Mouse (Mus musculus): ENCODE results near the gene Atp6ap2. TPM values are rescaled to one million over a fixed set of nuclear protein-coding genes. Genes with fewer than 3 reads are reported as not detected.
"Not testable (repeated sequence)": the region's sequence is repeated elsewhere in the genome, so short reads cannot be mapped to it uniquely, and the experiment has no call there.

Gene Atp6ap2
- polyA plus RNA-seq, 1 experiment from 2014 or later: 94.3 TPM

- no peak for ATAC-seq (ENCODE audit: insufficient read depth, low FRiP score, low TSS enrichment)
These were observed 4.4 kb downstream of the Atp6ap2 start for GRCm38 (mm10) chrX:12592011-12592410.

GRCm38 (mm10) chrX:12593824-12594223 is 6.2 kb downstream of the Atp6ap2 start:
- Histone ChIP-seq H3K36me3 (ENCODE audit: control insufficient read depth, insufficient read depth, low read length) (no peaks in the 10 kb centered on the region), H3K4me3 (ENCODE audit: low read depth, low read length) (no peak overlapping the region), H3K4me2 (ENCODE audit: low read depth) (no peak overlapping the region), H3K27me3 (ENCODE audit: control insufficient read depth, insufficient read depth, low read length) (no peaks in the 10 kb centered on the region), H3K9ac (ENCODE audit: low read length) (no peak overlapping the region), H3K27ac (ENCODE audit: low read depth, low read length) (no peak overlapping the region), H3K9me3 (ENCODE audit: control insufficient read depth, low read length) (no peaks in the 10 kb centered on the region), H3K4me1 (ENCODE audit: control insufficient read depth, insufficient read depth, low read length) (no peaks in the 10 kb centered on the region)
- 75% methylated on average over 5 of the region's 5 CpGs for WGBS
- no peak for ATAC-seq (ENCODE audit: insufficient read depth, low FRiP score, low TSS enrichment)
- DNase-seq (ENCODE audit: low spot score): no peak

More at GRCm38 (mm10) chrX:12592011-12592410, 4.4 kb downstream of the Atp6ap2 start:
- Histone ChIP-seq H3K9ac (ENCODE audit: low read length) (no peak overlapping the region), H3K4me3 (ENCODE audit: low read depth, low read length) (no peak overlapping the region), H3K4me2 (ENCODE audit: low read depth) (no peak overlapping the region), H3K9me3 (ENCODE audit: control insufficient read depth, low read length) (no peaks in the 10 kb centered on the region), H3K27me3 (ENCODE audit: control insufficient read depth, insufficient read depth, low read length) (no peaks in the 10 kb centered on the region), H3K36me3 (ENCODE audit: control insufficient read depth, insufficient read depth, low read length) (no peaks in the 10 kb centered on the region), H3K4me1 (ENCODE audit: control insufficient read depth, insufficient read depth, low read length) (no peaks in the 10 kb centered on the region), H3K27ac (ENCODE audit: low read depth, low read length) (no peak overlapping the region)
- no peak for DNase-seq (ENCODE audit: low spot score)
- WGBS: 83% methylated on average over 5 of the region's 5 CpGs

GRCm38 (mm10) chrX:12610541-12610940 is 22.9 kb downstream of the Atp6ap2 start:
- not testable (repeated sequence) for H3K9me3 ChIP-seq (ENCODE audit: control insufficient read depth, low read length); DNase-seq (ENCODE audit: low spot score); ATAC-seq (ENCODE audit: insufficient read depth, low FRiP score, low TSS enrichment); H3K4me2 ChIP-seq (ENCODE audit: low read depth); H3K27me3 ChIP-seq (ENCODE audit: control insufficient read depth, insufficient read depth, low read length); H3K9ac ChIP-seq (ENCODE audit: low read length); H3K4me1 ChIP-seq (ENCODE audit: control insufficient read depth, insufficient read depth, low read length); H3K4me3 ChIP-seq (ENCODE audit: low read depth, low read length); H3K36me3 ChIP-seq (ENCODE audit: control insufficient read depth, insufficient read depth, low read length); H3K27ac ChIP-seq (ENCODE audit: low read depth, low read length)

- H3K9ac ChIP-seq (ENCODE audit: low read length): no peak overlapping the region
- H3K9me3 ChIP-seq (ENCODE audit: control insufficient read depth, low read length): no peaks in the 10 kb centered on the region
- H3K27ac ChIP-seq (ENCODE audit: low read depth, low read length): no peak overlapping the region
- 75% methylated on average over 2 of the region's 2 CpGs for WGBS
- no peaks in the 10 kb centered on the region for H3K4me1 ChIP-seq (ENCODE audit: control insufficient read depth, insufficient read depth, low read length)
- DNase-seq (ENCODE audit: low spot score) (no peak), ATAC-seq (ENCODE audit: insufficient read depth, low FRiP score, low TSS enrichment) (no peak)
- no peaks in the 10 kb centered on the region for H3K27me3 ChIP-seq (ENCODE audit: control insufficient read depth, insufficient read depth, low read length)
- no peaks in the 10 kb centered on the region for H3K36me3 ChIP-seq (ENCODE audit: control insufficient read depth, insufficient read depth, low read length)
- no peak overlapping the region for H3K4me2 ChIP-seq (ENCODE audit: low read depth)
- H3K4me3 ChIP-seq (ENCODE audit: low read depth, low read length): no peak overlapping the region
These were observed 23.6 kb downstream of the Atp6ap2 start for GRCm38 (mm10) chrX:12611211-12611610.

- not testable (repeated sequence) for H3K27me3 ChIP-seq (ENCODE audit: control insufficient read depth, insufficient read depth, low read length); H3K4me1 ChIP-seq (ENCODE audit: control insufficient read depth, insufficient read depth, low read length); H3K4me2 ChIP-seq (ENCODE audit: low read depth); H3K36me3 ChIP-seq (ENCODE audit: control insufficient read depth, insufficient read depth, low read length); H3K27ac ChIP-seq (ENCODE audit: low read depth, low read length); DNase-seq (ENCODE audit: low spot score); H3K9me3 ChIP-seq (ENCODE audit: control insufficient read depth, low read length); H3K4me3 ChIP-seq (ENCODE audit: low read depth, low read length); ATAC-seq (ENCODE audit: insufficient read depth, low FRiP score, low TSS enrichment); H3K9ac ChIP-seq (ENCODE audit: low read length)
- WGBS: 95% methylated on average over 1 of the region's 1 CpGs
These were observed 24.8 kb downstream of the Atp6ap2 start for GRCm38 (mm10) chrX:12612360-12612759.

- Histone ChIP-seq H3K9me3 (ENCODE audit: control insufficient read depth, low read length) (no peaks in the 10 kb centered on the region), H3K27me3 (ENCODE audit: control insufficient read depth, insufficient read depth, low read length) (no peaks in the 10 kb centered on the region), H3K27ac (ENCODE audit: low read depth, low read length) (no peak overlapping the region), H3K4me3 (ENCODE audit: low read depth, low read length) (no peak overlapping the region), H3K9ac (ENCODE audit: low read length) (no peak overlapping the region), H3K4me2 (ENCODE audit: low read depth) (no peak overlapping the region), H3K4me1 (ENCODE audit: control insufficient read depth, insufficient read depth, low read length) (no peaks in the 10 kb centered on the region), H3K36me3 (ENCODE audit: control insufficient read depth, insufficient read depth, low read length) (no peaks in the 10 kb centered on the region)
- 82% methylated on average over 3 of the region's 4 CpGs for WGBS
- no peak for DNase-seq (ENCODE audit: low spot score)
- ATAC-seq (ENCODE audit: insufficient read depth, low FRiP score, low TSS enrichment): no peak
These were observed 37.5 kb downstream of the Atp6ap2 start for GRCm38 (mm10) chrX:12625131-12625530.

- Histone ChIP-seq H3K4me2 (ENCODE audit: low read depth) (no peak overlapping the region), H3K4me3 (ENCODE audit: low read depth, low read length) (no peak overlapping the region), H3K36me3 (ENCODE audit: control insufficient read depth, insufficient read depth, low read length) (no peaks in the 10 kb centered on the region), H3K27me3 (ENCODE audit: control insufficient read depth, insufficient read depth, low read length) (no peaks in the 10 kb centered on the region), H3K9me3 (ENCODE audit: control insufficient read depth, low read length) (no peaks in the 10 kb centered on the region), H3K4me1 (ENCODE audit: control insufficient read depth, insufficient read depth, low read length) (no peaks in the 10 kb centered on the region), H3K27ac (ENCODE audit: low read depth, low read length) (no peak overlapping the region), H3K9ac (ENCODE audit: low read length) (no peak overlapping the region)
- ATAC-seq (ENCODE audit: insufficient read depth, low FRiP score, low TSS enrichment) (no peak), DNase-seq (ENCODE audit: low spot score) (no peak)
- 65% methylated on average over 2 of the region's 2 CpGs for WGBS
These were observed 57.4 kb downstream of the Atp6ap2 start for GRCm38 (mm10) chrX:12644976-12645375.

GRCm38 (mm10) chrX:12645531-12646304 is 58.1 kb downstream of the Atp6ap2 start:
- no peaks in the 10 kb centered on the region for H3K4me1 ChIP-seq (ENCODE audit: control insufficient read depth, insufficient read depth, low read length)
- WGBS: 74% methylated on average over 12 of the region's 12 CpGs
- no peaks in the 10 kb centered on the region for H3K27me3 ChIP-seq (ENCODE audit: control insufficient read depth, insufficient read depth, low read length)
- no peak overlapping the region for H3K27ac ChIP-seq (ENCODE audit: low read depth, low read length)
- no peak for ATAC-seq (ENCODE audit: insufficient read depth, low FRiP score, low TSS enrichment)
- H3K9me3 ChIP-seq (ENCODE audit: control insufficient read depth, low read length): no peaks in the 10 kb centered on the region
- no peak overlapping the region for H3K4me2 ChIP-seq (ENCODE audit: low read depth)
- H3K36me3 ChIP-seq (ENCODE audit: control insufficient read depth, insufficient read depth, low read length): no peaks in the 10 kb centered on the region
- H3K9ac ChIP-seq (ENCODE audit: low read length): no peak overlapping the region
- no peak overlapping the region for H3K4me3 ChIP-seq (ENCODE audit: low read depth, low read length)
- DNase-seq (ENCODE audit: low spot score): no peak

GRCm38 (mm10) chrX:12651906-12652305 is 64.3 kb downstream of the Atp6ap2 start:
- Histone ChIP-seq H3K27me3 (ENCODE audit: control insufficient read depth, insufficient read depth, low read length) (no peaks in the 10 kb centered on the region), H3K36me3 (ENCODE audit: control insufficient read depth, insufficient read depth, low read length) (no peaks in the 10 kb centered on the region), H3K9me3 (ENCODE audit: control insufficient read depth, low read length) (no peaks in the 10 kb centered on the region), H3K4me1 (ENCODE audit: control insufficient read depth, insufficient read depth, low read length) (no peaks in the 10 kb centered on the region), H3K27ac (ENCODE audit: low read depth, low read length) (no peak overlapping the region), H3K4me3 (ENCODE audit: low read depth, low read length) (no peak overlapping the region), H3K9ac (ENCODE audit: low read length) (no peak overlapping the region), H3K4me2 (ENCODE audit: low read depth) (no peak overlapping the region)
- DNase-seq (ENCODE audit: low spot score): no peak
- 92% methylated on average over 16 of the region's 16 CpGs for WGBS
- ATAC-seq (ENCODE audit: insufficient read depth, low FRiP score, low TSS enrichment): no peak

All from neural tube, embryonic 11.5 days (tissue).